Mouse (Mus musculus): ENCODE results near the gene Ddx20. TPM values are rescaled to one million over a fixed set of nuclear protein-coding genes. Genes with fewer than 3 reads are reported as not detected.

The Ddx20 gene
- polyA plus RNA-seq, 1 experiment from 2014 or later = 34.6 TPM

DNA sequence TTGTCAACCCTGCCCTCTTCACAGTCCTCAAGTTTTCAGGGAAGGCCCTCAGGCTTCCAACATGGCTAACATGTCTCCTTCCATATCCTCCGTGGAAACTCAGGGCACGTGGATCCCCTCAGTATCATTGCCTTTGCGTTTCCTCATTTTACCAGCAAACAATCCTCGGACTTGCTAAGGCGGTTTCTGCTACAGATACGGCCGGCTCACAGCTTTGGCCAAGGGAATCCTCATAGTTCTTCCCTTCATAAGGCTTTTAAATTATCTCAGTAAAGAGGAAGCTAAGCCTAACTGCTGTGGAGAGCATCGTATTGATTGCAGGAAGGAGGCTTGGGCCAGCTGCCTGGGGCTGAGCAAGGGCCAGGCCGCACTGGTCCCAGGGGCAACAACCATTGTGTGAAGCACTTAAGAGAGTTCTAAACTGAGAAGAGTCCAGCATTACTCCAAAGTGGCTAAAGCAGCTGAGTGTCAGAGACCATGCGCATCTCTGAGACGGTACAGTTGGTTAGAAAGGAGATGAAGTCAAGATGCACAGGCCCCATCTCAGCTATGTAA, 32.3 kb downstream of the Ddx20 start:
- no peak overlapping the region for H3K27ac ChIP-seq
- H3K36me3 ChIP-seq = no peaks in the 10 kb centered on the region
- ATAC-seq (ENCODE audit: low FRiP score) = no peak
- H3K4me3 ChIP-seq = no peak overlapping the region
- no peaks in the 10 kb centered on the region for H3K27me3 ChIP-seq
- no peaks in the 10 kb centered on the region for H3K9me3 ChIP-seq (replicated peaks)
- WGBS = 91% methylated on average over 11 of the region's 11 CpGs
- H3K9ac ChIP-seq = no peak overlapping the region
- no peaks in the 10 kb centered on the region for H3K4me1 ChIP-seq
- no peak overlapping the region for H3K4me2 ChIP-seq (replicated peaks)

DNA sequence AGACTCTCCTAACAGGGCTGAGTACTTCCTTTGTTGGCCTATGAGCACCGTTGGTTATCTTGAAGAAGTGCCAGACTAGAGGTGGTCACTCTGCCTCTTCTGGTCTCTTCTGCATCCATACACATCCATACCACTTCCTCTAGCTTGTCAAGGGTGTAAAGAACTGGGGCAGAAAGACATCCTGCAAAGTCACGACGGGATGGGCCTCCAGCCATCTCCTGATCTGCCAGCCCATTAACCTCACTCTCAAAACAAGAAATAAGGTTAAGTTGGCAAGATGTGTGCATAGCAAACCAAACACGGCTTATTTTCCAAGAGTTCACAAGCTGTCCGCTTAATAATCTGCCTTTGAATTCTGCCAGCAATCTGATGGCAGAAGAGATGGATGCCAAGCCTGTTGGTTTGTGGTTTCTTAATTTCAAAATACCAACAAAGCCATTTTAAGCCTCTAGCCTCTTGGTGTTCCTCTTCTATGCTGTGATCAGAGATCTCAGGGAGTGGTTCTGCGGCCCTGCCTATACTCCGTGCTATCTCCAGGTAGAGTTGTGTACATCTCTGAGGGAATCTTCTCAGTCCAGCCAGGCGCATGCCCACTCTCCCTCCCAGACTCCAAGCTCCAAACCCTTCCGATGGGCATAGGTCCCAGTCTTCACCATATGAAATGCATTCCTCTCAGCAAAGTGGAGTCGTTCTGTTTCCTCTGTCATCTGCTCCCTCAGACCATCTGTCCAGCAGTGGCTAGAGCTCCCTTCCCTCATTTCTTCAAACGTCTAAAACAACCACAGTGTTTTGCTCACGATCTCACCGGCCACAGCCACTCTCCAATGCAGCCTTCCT, 33.6 kb downstream of the Ddx20 start:
- ATAC-seq (ENCODE audit: low FRiP score) = no peak
- Histone ChIP-seq H3K27me3 (no peaks in the 10 kb centered on the region), H3K9me3 (replicated peaks) (no peaks in the 10 kb centered on the region), H3K27ac (no peak overlapping the region), H3K4me3 (no peak overlapping the region), H3K4me2 (replicated peaks) (no peak overlapping the region), H3K4me1 (no peaks in the 10 kb centered on the region), H3K9ac (no peak overlapping the region), H3K36me3 (no peaks in the 10 kb centered on the region)
- WGBS = 89% methylated on average over 13 of the region's 13 CpGs

DNA sequence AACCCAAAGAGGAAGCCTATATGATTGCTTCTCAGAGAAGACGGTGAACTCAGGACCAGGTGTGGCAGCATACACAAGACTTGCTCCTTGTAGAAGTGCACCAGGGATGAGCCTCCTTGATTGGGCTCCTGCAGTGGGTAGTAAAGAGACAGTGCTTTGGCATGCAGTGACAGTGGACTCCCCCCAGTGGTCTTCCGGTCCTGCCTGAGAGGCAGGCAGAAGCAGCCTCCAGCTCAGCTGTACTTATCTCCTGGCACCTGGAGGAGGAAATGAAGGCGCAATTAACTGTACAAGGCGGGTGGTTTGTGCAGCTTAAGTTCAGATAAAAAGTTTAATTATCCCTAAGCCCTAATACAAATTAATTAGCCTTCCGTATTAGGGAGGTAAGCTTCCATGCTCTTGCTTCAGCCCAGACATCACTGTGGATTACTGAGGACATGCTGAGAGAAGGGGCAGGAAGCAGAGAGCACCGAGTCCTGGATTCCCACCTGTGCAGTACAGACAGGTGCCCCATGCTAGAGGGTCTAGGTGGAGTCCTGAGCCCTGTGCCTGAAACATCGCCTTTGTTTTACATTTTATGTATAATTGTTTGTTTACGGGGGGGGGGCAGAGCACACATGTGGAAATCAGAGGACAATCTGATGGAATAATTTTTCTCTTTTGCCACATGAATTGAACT, 38.3 kb downstream of the Ddx20 start:
- no peak overlapping the region for H3K9ac ChIP-seq
- 80% methylated on average over 8 of the region's 8 CpGs for WGBS
- no peaks in the 10 kb centered on the region for H3K9me3 ChIP-seq (replicated peaks)
- no peak overlapping the region for H3K4me2 ChIP-seq (replicated peaks)
- no peaks in the 10 kb centered on the region for H3K27me3 ChIP-seq
- no peaks in the 10 kb centered on the region for H3K4me1 ChIP-seq
- ATAC-seq (ENCODE audit: low FRiP score) = no peak
- H3K4me3 ChIP-seq = no peak overlapping the region
- H3K27ac ChIP-seq = no peak overlapping the region
- no peaks in the 10 kb centered on the region for H3K36me3 ChIP-seq

DNA sequence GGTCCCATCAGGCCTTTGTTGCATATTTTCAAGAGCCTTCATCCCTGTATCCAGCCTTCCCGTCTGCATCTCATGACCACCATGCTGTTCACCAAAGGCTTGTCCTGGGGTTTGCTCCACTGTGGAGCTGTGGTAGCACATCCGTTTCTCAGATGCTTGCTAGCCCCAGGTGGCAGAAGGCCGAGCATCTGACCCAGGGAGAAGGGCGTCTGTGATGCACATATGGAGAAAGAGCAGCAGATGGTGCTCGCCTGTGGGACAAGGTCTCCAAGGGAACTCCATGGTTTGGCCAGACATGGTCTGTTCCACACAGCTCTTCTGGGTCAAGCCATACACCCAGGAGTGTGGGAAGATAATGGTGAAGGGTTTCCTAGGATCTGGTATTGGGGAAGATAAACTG, 43.8 kb downstream of the Ddx20 start:
- Histone ChIP-seq H3K9ac (no peak overlapping the region), H3K36me3 (no peaks in the 10 kb centered on the region), H3K4me3 (no peak overlapping the region), H3K4me2 (replicated peaks) (no peak overlapping the region), H3K4me1 (no peaks in the 10 kb centered on the region), H3K27me3 (no peaks in the 10 kb centered on the region), H3K27ac (no peak overlapping the region), H3K9me3 (replicated peaks) (no peaks in the 10 kb centered on the region)
- no peak for ATAC-seq (ENCODE audit: low FRiP score)
- WGBS = 76% methylated on average over 5 of the region's 5 CpGs

DNA sequence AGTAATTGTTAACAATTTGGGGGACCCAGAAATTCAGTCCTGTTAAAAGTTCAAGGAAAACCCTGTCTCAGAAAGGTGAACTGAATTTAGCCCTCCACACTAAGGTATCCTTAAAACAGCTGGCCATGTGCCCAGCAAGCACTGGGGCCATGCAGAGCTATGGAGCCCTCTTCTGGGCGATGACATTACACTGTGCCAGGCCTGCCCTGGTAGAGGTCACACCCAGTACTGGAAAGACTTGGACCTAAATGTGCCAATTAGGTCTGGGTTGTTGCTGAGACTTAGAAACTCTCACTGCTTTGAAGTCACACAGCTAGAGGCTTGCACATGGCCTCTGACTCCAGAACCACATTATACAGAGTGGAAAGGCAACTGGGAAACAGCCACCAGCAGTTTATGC, 45.2 kb downstream of the Ddx20 start:
- Histone ChIP-seq H3K27ac (no peak overlapping the region), H3K9ac (no peak overlapping the region), H3K9me3 (replicated peaks) (no peaks in the 10 kb centered on the region), H3K4me2 (replicated peaks) (no peak overlapping the region), H3K4me1 (no peaks in the 10 kb centered on the region), H3K4me3 (no peak overlapping the region), H3K27me3 (no peaks in the 10 kb centered on the region), H3K36me3 (no peaks in the 10 kb centered on the region)
- WGBS = 57% methylated on average over 1 of the region's 1 CpGs
- 0 out of 2 replicates have a peak, but pooled peaks have one; percentile 52 for ATAC-seq (ENCODE audit: low FRiP score)

DNA sequence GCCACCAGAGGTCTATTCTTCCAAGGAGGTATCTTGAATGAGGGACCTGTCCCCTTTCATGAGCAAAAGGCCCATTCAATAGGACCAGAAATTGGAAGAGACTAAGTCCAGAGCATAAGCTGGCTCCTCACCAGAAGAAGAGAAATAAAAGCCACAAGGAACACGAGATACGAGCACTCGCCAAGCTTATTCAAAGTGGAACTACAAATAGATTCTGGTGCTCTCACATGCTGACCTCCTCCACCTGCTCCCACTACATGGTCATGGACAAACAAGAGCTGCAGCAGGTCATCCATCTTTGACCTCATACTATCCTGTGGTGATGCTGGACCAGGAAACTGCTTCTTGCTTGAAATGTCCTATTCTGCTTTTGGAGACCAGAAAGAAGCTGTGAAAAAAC, 54.4 kb downstream of the Ddx20 start:
- no peak overlapping the region for H3K9ac ChIP-seq
- H3K4me3 ChIP-seq = no peak overlapping the region
- 91% methylated on average over 3 of the region's 3 CpGs for WGBS
- 0 out of 2 replicates have a peak, but pooled peaks cover 3% of the 10 kb centered on the region for H3K4me1 ChIP-seq
- ATAC-seq (ENCODE audit: low FRiP score) = no peak
- no peaks in the 10 kb centered on the region for H3K9me3 ChIP-seq (replicated peaks)
- no peaks in the 10 kb centered on the region for H3K36me3 ChIP-seq
- no peak overlapping the region for H3K27ac ChIP-seq
- H3K27me3 ChIP-seq = no peaks in the 10 kb centered on the region
- H3K4me2 ChIP-seq (replicated peaks) = no peak overlapping the region

DNA sequence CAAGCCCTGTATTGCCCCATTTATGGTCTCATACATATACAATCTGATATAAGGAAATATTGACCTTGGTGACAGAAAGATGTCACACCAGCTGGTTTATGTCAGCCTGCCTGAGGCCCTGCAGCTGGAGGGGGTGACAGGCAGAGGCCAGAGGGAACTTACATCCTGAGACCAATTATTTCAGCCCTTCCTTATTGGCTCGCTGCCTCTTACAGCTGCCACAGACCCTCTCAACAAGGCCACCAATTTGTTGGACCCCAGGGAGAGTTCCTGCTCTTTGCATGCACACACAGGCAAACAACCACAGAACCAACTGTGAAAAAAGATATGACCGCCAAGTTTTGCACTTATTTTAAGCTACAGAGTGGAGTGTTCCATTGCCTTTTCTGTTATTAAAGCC, 55.1 kb downstream of the Ddx20 start:
- no peak overlapping the region for H3K4me3 ChIP-seq
- 70% methylated on average over 2 of the region's 2 CpGs for WGBS
- no peak overlapping the region for H3K9ac ChIP-seq
- H3K27me3 ChIP-seq = no peaks in the 10 kb centered on the region
- no peak; the same call in 1 of the 2 replicates for ATAC-seq (ENCODE audit: low FRiP score)
- H3K27ac ChIP-seq = no peak overlapping the region
- no peaks in the 10 kb centered on the region for H3K9me3 ChIP-seq (replicated peaks)
- no peaks in the 10 kb centered on the region for H3K36me3 ChIP-seq
- 0 out of 2 replicates have a peak, but pooled peaks cover 3% of the 10 kb centered on the region for H3K4me1 ChIP-seq
- no peak overlapping the region for H3K4me2 ChIP-seq (replicated peaks)

Other genes with a start within 250 kb of the Ddx20 start
- 5.3 and 5.9 TPM in 2 replicates for gene Kcnd3, start 235.2 kb downstream of the Ddx20 start, polyA plus RNA-seq (2016; fragmentation: Nextera tagmentation; extraction: Ambion mirVana)
- 2.4 and 2.6 TPM in 2 replicates for gene Inka2, start 17.0 kb upstream of the Ddx20 start, polyA plus RNA-seq (2016; fragmentation: Nextera tagmentation; extraction: Ambion mirVana)
- gene Rap1a, start 113.8 kb upstream of the Ddx20 start, polyA plus RNA-seq (2016; fragmentation: Nextera tagmentation; extraction: Ambion mirVana) = 79.2 and 88.2 TPM in 2 replicates
- gene Adora3, start 183.3 kb upstream of the Ddx20 start, polyA plus RNA-seq (2016; fragmentation: Nextera tagmentation; extraction: Ambion mirVana) = not detected in 2 replicates
- gene Tmigd3, start 183.3 kb upstream of the Ddx20 start, polyA plus RNA-seq (2016; fragmentation: Nextera tagmentation; extraction: Ambion mirVana) = not detected in 2 replicates
- 0.21 and 0.59 TPM in 2 replicates for gene I830077J02Rik, start 245.1 kb upstream of the Ddx20 start, polyA plus RNA-seq (2016; fragmentation: Nextera tagmentation; extraction: Ambion mirVana)